Mouse (Mus musculus) kidney, postnatal 4 days (tissue): ENCODE data around the gene Bhlha15.

Source experiments
- DNase-seq, 2 experiments: peaks; one replicate each; pipeline ENCODE4 v3.0.0; 2021; ENCODE audit warnings: mixed read lengths in 2 of 2

Bhlha15 gene

GRCm38 (mm10) chr5:144234714-144235113 is 44.6 kb downstream of the Bhlha15 start:
- DNase-seq, result no peak

GRCm38 (mm10) chr5:144238969-144239368 is 48.9 kb downstream of the Bhlha15 start:
- no peak for DNase-seq
